Mouse (Mus musculus) liver, embryonic 16.5 days (tissue): ENCODE data around the gene Pla2g4f. TPM values are rescaled to one million over a fixed set of nuclear protein-coding genes. Genes with fewer than 3 reads are reported as not detected.
A peak's percentile ranks its signal among the peaks of the same experiment; 100 is the strongest.

Source experiments
- ATAC-seq: fragments of 200-750 bp; cut with Nextera tagmentation; 2 replicates; pipeline ENCODE4 v1.8.0; 2017; ENCODE audit warnings: low read depth, mild to moderate bottlenecking, moderate number of reproducible peaks, moderate library complexity
- H3K27ac ChIP-seq: fragments of 300-500 bp; sonication (generic); 2 replicates; pipeline ENCODE4 v1.5.1; 2014; ENCODE audit warnings: mild to moderate bottlenecking, low read length
- H3K27me3 ChIP-seq: fragments of 300-500 bp; sonication (generic); 2 replicates; pipeline ENCODE4 v1.6.1; 2014; ENCODE audit warnings: low read depth, low read length, mixed read lengths; ENCODE audit not compliant: control insufficient read depth, insufficient read depth
- H3K36me3 ChIP-seq: fragments of 300-500 bp; sonication (generic); 2 replicates; pipeline ENCODE4 v1.6.1; 2014; ENCODE audit warnings: mild to moderate bottlenecking; ENCODE audit not compliant: control insufficient read depth, insufficient read depth
- H3K4me1 ChIP-seq: fragments of 300-500 bp; sonication (generic); 2 replicates; pipeline ENCODE4 v1.6.1; 2014; ENCODE audit warnings: low read depth, low read length, mixed read lengths; ENCODE audit not compliant: control insufficient read depth
- H3K4me2 ChIP-seq: fragments of 300-500 bp; sonication (generic); 2 replicates; pipeline ENCODE4 v1.6.1; 2014; ENCODE audit warnings: low read depth, low read length, mixed read lengths
- H3K4me3 ChIP-seq: fragments of 300-500 bp; sonication (generic); 2 replicates; pipeline ENCODE4 v1.5.1; 2014; ENCODE audit warnings: low read depth, mild to moderate bottlenecking, low read length
- H3K9ac ChIP-seq: fragments of 300-500 bp; sonication (generic); 2 replicates; pipeline ENCODE4 v1.6.1; 2014; ENCODE audit warnings: low read depth, low read length
- H3K9me3 ChIP-seq: fragments of 300-500 bp; sonication (generic); replicated peaks from 2 replicates; pipeline ENCODE4 v1.6.1; 2016; ENCODE audit warnings: low read length; ENCODE audit not compliant: control insufficient read depth
- WGBS: fragments of 180-500 bp; shearing (Covaris S2); extraction: QIAGEN DNeasy Blood & Tissue Kit; methylation state at CpG from one replicate; pipeline ENCODE4 v1.1.7; 2014; ENCODE audit not compliant: insufficient replicate concordance; 5-methylcytosine and 5-hydroxymethylcytosine counted together
- polyA plus RNA-seq: library from polyadenylated mRNA; unstranded; fragments of >200 nt; fragmentation: Nextera tagmentation; extraction: Ambion mirVana; gene quantifications from 2 replicates; pipeline ENCODE4 v1.2.1, GENCODE M21; 2015

The Pla2g4f gene
- polyA plus RNA-seq, 1 experiment from 2014 or later = not detected

GRCm38 (mm10) chr2:120285639-120286038 lies 28.3 kb downstream of the Pla2g4f start:
- H3K36me3 ChIP-seq = no peaks in the 10 kb centered on the region
- no peak overlapping the region for H3K9ac ChIP-seq
- H3K9me3 ChIP-seq = no peaks in the 10 kb centered on the region
- no peak for ATAC-seq
- no peak overlapping the region for H3K4me3 ChIP-seq
- H3K27me3 ChIP-seq = no peaks in the 10 kb centered on the region
- H3K4me1 ChIP-seq = no peaks in the 10 kb centered on the region; the same call in 1 of the 2 replicates
- 41% methylated on average over 4 of the region's 4 CpGs for WGBS
- no peak overlapping the region for H3K4me2 ChIP-seq
- H3K27ac ChIP-seq = no peak overlapping the region

DNA sequence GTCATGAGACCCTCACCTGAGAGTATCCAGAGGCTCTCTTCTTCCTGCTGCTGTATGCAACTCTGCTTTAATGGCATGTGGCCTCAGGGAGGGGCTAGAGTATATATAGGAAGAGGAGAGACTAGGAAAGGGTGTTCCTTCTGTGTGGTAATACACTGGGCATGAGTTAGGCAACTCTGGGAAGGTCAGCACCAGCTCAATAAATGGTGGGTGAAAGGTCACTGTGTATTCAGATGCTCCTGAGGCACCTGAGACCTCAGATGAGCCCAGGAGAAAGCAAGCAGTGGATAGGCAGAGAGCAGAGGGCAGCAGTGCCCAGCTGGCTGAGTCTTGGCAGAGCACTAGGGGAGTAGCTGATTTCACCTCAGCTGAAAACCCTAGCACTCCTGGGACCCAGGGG lies 29.3 kb downstream of the Pla2g4f start:
- H3K9ac ChIP-seq = no peak overlapping the region
- no peaks in the 10 kb centered on the region for H3K36me3 ChIP-seq
- H3K4me2 ChIP-seq = no peak overlapping the region
- H3K4me3 ChIP-seq = no peak overlapping the region
- ATAC-seq = peak; percentile 51; the same call in 1 of the 2 replicates
- H3K4me1 ChIP-seq = no peaks in the 10 kb centered on the region; the same call in 1 of the 2 replicates
- no peaks in the 10 kb centered on the region for H3K9me3 ChIP-seq
- H3K27me3 ChIP-seq = no peaks in the 10 kb centered on the region
- no peak overlapping the region for H3K27ac ChIP-seq

- Histone ChIP-seq H3K4me3 (no peak overlapping the region), H3K4me1 (no peaks in the 10 kb centered on the region; the same call in 1 of the 2 replicates), H3K27ac (no peak overlapping the region), H3K9ac (no peak overlapping the region), H3K4me2 (no peak overlapping the region), H3K9me3 (no peaks in the 10 kb centered on the region), H3K36me3 (no peaks in the 10 kb centered on the region), H3K27me3 (no peaks in the 10 kb centered on the region)
- no peak for ATAC-seq
- WGBS = 68% methylated on average over 5 of the region's 5 CpGs
Measured at GRCm38 (mm10) chr2:120284094-120284493, 29.9 kb downstream of the Pla2g4f start.

GRCm38 (mm10) chr2:120283550-120283949 lies 30.4 kb downstream of the Pla2g4f start:
- H3K27me3 ChIP-seq = no peaks in the 10 kb centered on the region
- no peak overlapping the region for H3K4me3 ChIP-seq
- WGBS = 43% methylated on average over 6 of the region's 6 CpGs
- no peaks in the 10 kb centered on the region for H3K9me3 ChIP-seq
- H3K4me1 ChIP-seq = no peaks in the 10 kb centered on the region; the same call in 1 of the 2 replicates
- H3K9ac ChIP-seq = no peak overlapping the region
- no peak overlapping the region for H3K4me2 ChIP-seq
- H3K27ac ChIP-seq = no peak overlapping the region
- H3K36me3 ChIP-seq = no peaks in the 10 kb centered on the region
- ATAC-seq = no peak

DNA sequence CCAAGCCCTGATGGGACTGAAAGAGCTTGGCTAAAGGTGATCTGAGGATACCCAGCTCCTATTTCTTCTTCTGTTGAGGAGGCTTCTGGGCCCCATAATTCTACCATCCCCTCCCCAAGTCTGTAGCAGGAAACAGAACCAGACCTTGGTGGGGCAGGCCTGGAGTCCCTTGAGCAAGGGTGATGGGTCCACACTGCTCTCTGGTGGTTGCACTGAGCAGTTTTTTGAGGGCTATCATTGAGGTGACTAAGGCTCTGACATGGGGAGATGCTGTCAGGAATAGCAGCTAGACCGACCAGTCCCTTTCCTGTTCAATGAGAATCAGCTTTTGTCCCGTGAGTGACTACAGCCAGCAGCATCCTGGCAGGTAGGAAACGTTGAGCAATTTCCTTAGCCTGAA lies 32.7 kb downstream of the Pla2g4f start:
- Histone ChIP-seq H3K9me3 (no peaks in the 10 kb centered on the region), H3K27me3 (no peaks in the 10 kb centered on the region), H3K27ac (no peak overlapping the region), H3K9ac (no peak overlapping the region), H3K36me3 (no peaks in the 10 kb centered on the region), H3K4me2 (no peak overlapping the region), H3K4me3 (no peak overlapping the region), H3K4me1 (no peaks in the 10 kb centered on the region; the same call in 1 of the 2 replicates)
- WGBS = 31% methylated on average over 3 of the region's 3 CpGs
- ATAC-seq = no peak

DNA sequence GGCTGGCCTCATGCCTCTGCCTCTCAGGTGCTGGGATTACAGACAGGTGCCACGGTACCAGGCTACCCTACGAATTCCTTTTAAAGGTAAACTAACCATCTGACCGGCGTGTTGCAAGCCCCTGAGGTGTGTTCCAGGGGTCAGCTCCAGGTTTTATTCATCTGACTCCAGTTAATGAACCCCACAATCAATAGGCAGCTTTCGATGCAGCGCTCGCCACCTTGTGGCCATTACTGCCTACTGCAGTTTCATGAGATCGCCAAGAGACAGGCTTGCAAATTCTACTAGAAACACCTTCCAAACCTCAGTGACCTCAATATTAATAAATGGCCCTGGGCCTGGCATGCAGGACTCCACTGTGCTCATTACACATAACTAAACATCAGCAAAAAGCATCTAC lies 34.0 kb downstream of the Pla2g4f start:
- Histone ChIP-seq H3K9ac (no peak overlapping the region), H3K36me3 (no peaks in the 10 kb centered on the region), H3K9me3 (no peaks in the 10 kb centered on the region), H3K4me2 (no peak overlapping the region), H3K4me1 (no peaks in the 10 kb centered on the region; the same call in 1 of the 2 replicates), H3K4me3 (no peak overlapping the region), H3K27ac (no peak overlapping the region), H3K27me3 (no peaks in the 10 kb centered on the region)
- WGBS = 15% methylated on average over 8 of the region's 8 CpGs
- ATAC-seq = no peak

DNA sequence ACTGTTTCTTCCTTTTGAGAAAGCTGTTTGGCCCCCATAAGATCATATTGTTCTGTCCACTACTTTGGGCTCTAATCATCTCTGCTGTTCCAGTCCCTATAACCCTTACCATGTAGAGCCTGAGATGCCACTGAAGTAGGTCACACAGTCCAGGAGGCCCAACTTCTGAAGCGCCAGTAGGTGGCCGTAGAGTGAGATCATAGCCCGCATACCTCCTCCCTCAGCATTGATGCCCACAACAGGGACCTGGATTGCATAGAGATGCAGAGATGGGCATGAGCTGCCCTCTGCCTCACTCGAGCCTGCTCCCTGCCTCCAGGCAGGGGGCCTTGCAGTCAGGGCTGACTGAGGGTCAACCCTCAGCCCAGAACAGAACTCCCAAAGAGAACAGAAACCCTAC lies 37.0 kb downstream of the Pla2g4f start:
- no peak overlapping the region for H3K4me3 ChIP-seq
- no peaks in the 10 kb centered on the region for H3K27me3 ChIP-seq
- H3K9me3 ChIP-seq = no peaks in the 10 kb centered on the region
- 62% methylated on average over 4 of the region's 4 CpGs for WGBS
- no peaks in the 10 kb centered on the region for H3K36me3 ChIP-seq
- H3K9ac ChIP-seq = no peak overlapping the region
- H3K4me2 ChIP-seq = no peak overlapping the region
- ATAC-seq = no peak
- H3K27ac ChIP-seq = no peak overlapping the region
- H3K4me1 ChIP-seq = no peaks in the 10 kb centered on the region

GRCm38 (mm10) chr2:120268635-120269034 lies 45.3 kb downstream of the Pla2g4f start:
- Histone ChIP-seq H3K9ac (no peak overlapping the region), H3K9me3 (no peaks in the 10 kb centered on the region), H3K27me3 (no peaks in the 10 kb centered on the region), H3K4me2 (no peak overlapping the region), H3K36me3 (no peaks in the 10 kb centered on the region), H3K4me1 (no peaks in the 10 kb centered on the region), H3K27ac (no peak overlapping the region), H3K4me3 (no peak overlapping the region)
- WGBS = 5% methylated on average over 9 of the region's 9 CpGs
- no peak for ATAC-seq

- 56% methylated on average over 6 of the region's 6 CpGs for WGBS
- no peak for ATAC-seq
- H3K27me3 ChIP-seq = no peaks in the 10 kb centered on the region
- no peaks in the 10 kb centered on the region for H3K36me3 ChIP-seq
- H3K27ac ChIP-seq = no peak overlapping the region
- H3K4me2 ChIP-seq = no peak overlapping the region
- H3K9ac ChIP-seq = no peak overlapping the region
- no peaks in the 10 kb centered on the region for H3K9me3 ChIP-seq
- no peaks in the 10 kb centered on the region for H3K4me1 ChIP-seq
- no peak overlapping the region for H3K4me3 ChIP-seq
Measured at GRCm38 (mm10) chr2:120265523-120265922, 48.4 kb downstream of the Pla2g4f start.
